Mouse (Mus musculus) E14TG2a.4 (cell line): ENCODE results near the gene Creb3l2.

Experiments
- H3K27me3 ChIP-seq: 2 replicates; pipeline ENCODE4 v1.6.1; 2014; ENCODE audit warnings: low read length, control low read depth; ENCODE audit not compliant: insufficient read depth
- H3K36me3 ChIP-seq: 2 replicates; pipeline ENCODE4 v1.6.1; 2014; ENCODE audit warnings: low read length, control low read depth; ENCODE audit not compliant: insufficient read depth
- H3K4me1 ChIP-seq: replicated peaks from 2 replicates; pipeline ENCODE4 v1.6.1; 2014; ENCODE audit warnings: low read depth, low read length, control low read depth
- H3K4me3 ChIP-seq: replicated peaks from 2 replicates; pipeline ENCODE4 v1.5.1; 2014; ENCODE audit warnings: mild to moderate bottlenecking, low read length
- H3K9me3 ChIP-seq: 2 replicates; pipeline ENCODE4 v1.6.1; 2014; ENCODE audit warnings: low read length, control low read depth
- CTCF ChIP-seq: conservative IDR thresholded peaks from 2 replicates; pipeline ENCODE4 v1.5.1; 2014; ENCODE audit warnings: low read length
- NANOG ChIP-seq: IDR thresholded peaks from 2 replicates; pipeline ENCODE4 v1.6.1; 2014; ENCODE audit warnings: borderline replicate concordance, low read length, mixed read lengths
- POU5F1 ChIP-seq: IDR thresholded peaks from 2 replicates; pipeline ENCODE4 v1.6.1; 2014; ENCODE audit warnings: low read length, borderline replicate concordance

Creb3l2 gene

GRCm38 (mm10) chr6:37411696-37412095, 30.2 kb downstream of the Creb3l2 start:
- Histone ChIP-seq H3K4me1 (peaks cover 13% of the 10 kb centered on the region), H3K36me3 (no peaks in the 10 kb centered on the region), H3K4me3 (no peak overlapping the region), H3K27me3 (no peaks in the 10 kb centered on the region), H3K9me3 (peaks cover 7% of the 10 kb centered on the region; the same call in 1 of the 2 replicates)
- TF ChIP-seq CTCF: no peak
- TF ChIP-seq NANOG: no peak
- no peak for TF ChIP-seq POU5F1

GRCm38 (mm10) chr6:37409829-37410228, 32.1 kb downstream of the Creb3l2 start:
- Histone ChIP-seq H3K27me3 (no peaks in the 10 kb centered on the region), H3K4me1 (peaks cover 11% of the 10 kb centered on the region; the same call in 1 of the 2 replicates), H3K9me3 (peaks cover 7% of the 10 kb centered on the region; the same call in 1 of the 2 replicates), H3K4me3 (no peak overlapping the region), H3K36me3 (no peaks in the 10 kb centered on the region)
- no peak for TF ChIP-seq CTCF
- no peak for TF ChIP-seq NANOG
- no peak for TF ChIP-seq POU5F1

GRCm38 (mm10) chr6:37407876-37408275, 34.1 kb downstream of the Creb3l2 start:
- no peaks in the 10 kb centered on the region for H3K27me3 ChIP-seq
- no peak overlapping the region for H3K4me3 ChIP-seq
- peaks cover 20% of the 10 kb centered on the region for H3K4me1 ChIP-seq
- TF ChIP-seq CTCF (no peak), NANOG (no peak), POU5F1 (no peak)
- no peaks in the 10 kb centered on the region for H3K36me3 ChIP-seq
- H3K9me3 ChIP-seq: peaks cover 7% of the 10 kb centered on the region; the same call in 1 of the 2 replicates

- no peaks in the 10 kb centered on the region for H3K27me3 ChIP-seq
- H3K4me3 ChIP-seq: no peak overlapping the region
- no peaks in the 10 kb centered on the region for H3K36me3 ChIP-seq
- H3K4me1 ChIP-seq: peaks cover 20% of the 10 kb centered on the region
- no peak for TF ChIP-seq POU5F1
- TF ChIP-seq NANOG: no peak
- no peak for TF ChIP-seq CTCF
- H3K9me3 ChIP-seq: peaks cover 7% of the 10 kb centered on the region; the same call in 1 of the 2 replicates
Observed at GRCm38 (mm10) chr6:37406903-37407302, 35.0 kb downstream of the Creb3l2 start.

- Histone ChIP-seq H3K36me3 (no peaks in the 10 kb centered on the region), H3K27me3 (no peaks in the 10 kb centered on the region), H3K4me1 (peaks cover 20% of the 10 kb centered on the region), H3K9me3 (peaks cover 7% of the 10 kb centered on the region; the same call in 1 of the 2 replicates), H3K4me3 (no peak overlapping the region)
- no peak for TF ChIP-seq CTCF
- TF ChIP-seq NANOG: no peak
- no peak for TF ChIP-seq POU5F1
Observed at GRCm38 (mm10) chr6:37406018-37406417, 35.9 kb downstream of the Creb3l2 start.

- Histone ChIP-seq H3K9me3 (no peaks in the 10 kb centered on the region), H3K4me3 (no peak overlapping the region), H3K36me3 (no peaks in the 10 kb centered on the region), H3K27me3 (no peaks in the 10 kb centered on the region), H3K4me1 (peaks cover 20% of the 10 kb centered on the region)
- no peak for TF ChIP-seq NANOG
- TF ChIP-seq CTCF: no peak
- no peak for TF ChIP-seq POU5F1
Observed at GRCm38 (mm10) chr6:37404325-37404724, 37.6 kb downstream of the Creb3l2 start.

GRCm38 (mm10) chr6:37401928-37402327, 40.0 kb downstream of the Creb3l2 start:
- peaks cover 20% of the 10 kb centered on the region for H3K4me1 ChIP-seq
- H3K9me3 ChIP-seq: no peaks in the 10 kb centered on the region
- H3K4me3 ChIP-seq: no peak overlapping the region
- H3K27me3 ChIP-seq: no peaks in the 10 kb centered on the region
- TF ChIP-seq POU5F1 (no peak), CTCF (no peak), NANOG (no peak)
- H3K36me3 ChIP-seq: no peaks in the 10 kb centered on the region

GRCm38 (mm10) chr6:37400866-37401525, 41.0 kb downstream of the Creb3l2 start:
- TF ChIP-seq NANOG (no peak), CTCF (no peak), POU5F1 (no peak)
- Histone ChIP-seq H3K36me3 (no peaks in the 10 kb centered on the region), H3K4me1 (peaks cover 18% of the 10 kb centered on the region), H3K4me3 (no peak overlapping the region), H3K27me3 (no peaks in the 10 kb centered on the region), H3K9me3 (no peaks in the 10 kb centered on the region)
